Mouse (Mus musculus) layer of hippocampus, adult 2 months (tissue): ENCODE data around the gene Prrt1. TPM values are rescaled to one million over a fixed set of nuclear protein-coding genes. Genes with fewer than 3 reads are reported as not detected.

Source experiments
- DNase-seq, 2 experiments: peaks; one replicate each; pipeline ENCODE4 v3.0.0; 2022; ENCODE audit warnings: low spot score in 2 of 2
- H3K27ac ChIP-seq: fragments of 200-600 bp; 2 replicates; pipeline ENCODE4 v1.8.1; 2022
- H3K4me3 ChIP-seq: fragments of 200-600 bp; 2 replicates; pipeline ENCODE4 v1.8.1; 2022; ENCODE audit warnings: mild to moderate bottlenecking
- CTCF ChIP-seq: fragments of 200-600 bp; conservative IDR thresholded peaks from 2 replicates; pipeline ENCODE4 v1.8.1; 2022; ENCODE audit warnings: antibody characterized with exemption, mild to moderate bottlenecking, moderate library complexity
- total RNA-seq, 2 experiments: library from RNA; stranded (reverse); gene quantifications; 2 replicates each; pipeline ENCODE4 v1.2.3; 2021

The Prrt1 gene
- total RNA-seq, 2 experiments from 2014 or later = 276 to 305 TPM

DNA sequence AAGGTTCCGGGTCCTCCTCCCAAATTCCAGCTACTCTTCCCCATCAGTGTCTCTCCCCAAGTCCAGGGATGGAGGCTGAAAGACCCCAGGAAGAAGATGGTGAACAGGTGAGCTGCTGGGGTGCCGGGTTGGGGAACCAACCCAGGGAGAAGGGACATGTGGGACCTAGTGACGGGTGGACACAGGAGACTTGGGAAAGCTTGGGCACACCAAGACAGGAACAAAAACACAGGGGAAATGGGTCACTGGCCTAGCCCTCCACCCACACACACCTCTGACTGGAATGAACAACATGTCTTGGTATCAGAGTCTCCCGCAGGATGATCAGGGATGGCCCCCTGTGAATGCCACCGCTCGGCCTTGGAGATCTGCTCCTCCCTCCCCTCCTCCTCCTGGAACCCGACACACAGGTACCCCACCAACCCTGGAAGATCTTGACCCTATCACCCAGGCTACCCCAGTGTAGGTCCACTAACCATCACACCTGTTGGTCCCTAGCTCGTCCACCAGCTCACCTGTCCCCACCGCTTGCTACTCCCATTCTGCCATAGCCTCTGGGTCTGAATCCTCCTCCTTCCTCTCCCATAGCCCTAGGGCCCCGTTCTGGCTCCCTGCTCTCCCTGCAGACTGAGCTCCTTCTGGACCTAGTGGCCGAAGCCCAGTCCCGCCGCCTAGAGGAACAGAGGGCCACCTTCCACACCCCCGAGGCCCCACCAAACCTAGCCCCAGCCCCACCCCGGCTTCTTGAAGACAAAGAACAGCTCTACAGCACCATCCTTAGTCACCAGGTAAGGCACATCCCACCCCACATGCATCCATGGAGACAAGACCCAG lies 39.0 kb upstream of the Prrt1 start:
- no peak for TF ChIP-seq CTCF
- no peak for DNase-seq
- Histone ChIP-seq H3K27ac (peak overlapping the region; percentile 99), H3K4me3 (no peak overlapping the region; the same call in 1 of the 2 replicates)

DNA sequence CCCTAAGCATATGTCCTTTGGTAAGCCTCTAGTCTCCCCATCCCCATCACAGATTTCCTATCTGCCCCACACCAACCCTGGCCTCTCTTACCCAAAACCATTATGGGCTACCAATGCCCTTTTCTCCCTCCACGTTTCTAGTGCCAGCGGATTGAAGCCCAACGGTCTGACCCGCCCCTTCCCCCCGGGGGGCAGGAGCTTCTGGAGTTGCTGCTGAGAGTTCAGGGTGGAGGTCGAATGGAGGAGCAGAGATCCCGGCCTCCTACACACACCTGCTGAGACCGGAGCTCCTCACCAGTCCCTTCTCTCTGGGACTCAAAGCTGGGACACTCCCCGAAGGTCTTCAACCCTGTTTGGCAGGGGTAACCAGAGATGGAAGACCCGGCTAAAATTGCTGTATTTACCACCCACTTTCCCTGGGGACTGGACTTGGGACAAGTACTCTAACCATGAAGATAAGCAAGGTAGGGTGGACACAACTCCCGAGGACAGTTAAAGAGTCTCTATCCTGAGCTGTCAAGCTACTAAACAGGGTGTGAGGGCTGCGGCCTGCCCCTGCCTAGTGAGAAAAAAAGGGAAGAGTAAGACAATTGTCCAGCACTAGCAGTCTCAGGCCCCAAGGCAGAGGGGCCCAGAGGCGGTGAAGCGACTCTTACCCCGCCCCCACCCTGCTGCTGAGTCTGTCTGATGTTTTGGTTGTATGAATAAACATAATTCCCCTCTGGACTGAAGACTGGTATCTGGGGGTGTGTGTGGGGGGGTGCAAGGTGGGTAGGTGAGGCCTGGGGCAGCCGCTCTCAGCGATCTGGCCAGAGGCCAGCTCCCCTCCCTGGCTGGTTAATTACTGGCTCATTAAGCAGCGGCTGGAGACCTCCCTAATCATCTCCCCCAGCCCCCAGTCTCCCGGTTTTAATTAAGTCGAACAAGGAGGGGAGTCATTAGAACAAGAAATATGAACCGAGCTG lies 38.0 kb upstream of the Prrt1 start, which contains the start of gene Pbx2:
TSS of gene Pbx2 (plus strand) at position 238 of the 965 bp plus-strand sequence.
- H3K4me3 ChIP-seq = peak within 1 kb of the TSS; percentile 84
- DNase-seq = no peak
- TF ChIP-seq CTCF = no peak
- peak within 1 kb of the TSS; percentile 99 for H3K27ac ChIP-seq

DNA sequence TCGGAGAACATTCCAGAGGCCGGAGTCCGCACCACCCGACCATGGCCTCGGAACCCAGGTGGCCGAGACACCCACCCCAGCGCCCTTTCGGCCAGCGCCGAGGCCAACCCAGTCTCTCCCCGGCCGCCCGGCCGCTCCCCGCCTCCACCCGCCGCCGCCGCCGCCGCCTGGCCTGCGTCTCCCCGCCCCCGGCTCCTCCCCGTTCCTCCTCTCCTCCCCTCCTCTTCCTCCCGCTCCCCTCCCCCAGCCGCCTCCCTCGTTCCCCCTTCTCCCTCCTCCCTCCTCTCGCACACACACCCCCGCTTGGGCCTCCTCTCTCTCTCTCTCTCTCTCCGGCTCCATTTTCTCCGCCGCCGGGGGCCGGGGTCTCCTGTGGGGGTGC lies 37.3 kb upstream of the Prrt1 start:
- peak overlapping the region; percentile 99 for H3K27ac ChIP-seq
- H3K4me3 ChIP-seq = peak overlapping the region; percentile 84
- no peak for TF ChIP-seq CTCF
- DNase-seq = peak; percentile 84 to 89

DNA sequence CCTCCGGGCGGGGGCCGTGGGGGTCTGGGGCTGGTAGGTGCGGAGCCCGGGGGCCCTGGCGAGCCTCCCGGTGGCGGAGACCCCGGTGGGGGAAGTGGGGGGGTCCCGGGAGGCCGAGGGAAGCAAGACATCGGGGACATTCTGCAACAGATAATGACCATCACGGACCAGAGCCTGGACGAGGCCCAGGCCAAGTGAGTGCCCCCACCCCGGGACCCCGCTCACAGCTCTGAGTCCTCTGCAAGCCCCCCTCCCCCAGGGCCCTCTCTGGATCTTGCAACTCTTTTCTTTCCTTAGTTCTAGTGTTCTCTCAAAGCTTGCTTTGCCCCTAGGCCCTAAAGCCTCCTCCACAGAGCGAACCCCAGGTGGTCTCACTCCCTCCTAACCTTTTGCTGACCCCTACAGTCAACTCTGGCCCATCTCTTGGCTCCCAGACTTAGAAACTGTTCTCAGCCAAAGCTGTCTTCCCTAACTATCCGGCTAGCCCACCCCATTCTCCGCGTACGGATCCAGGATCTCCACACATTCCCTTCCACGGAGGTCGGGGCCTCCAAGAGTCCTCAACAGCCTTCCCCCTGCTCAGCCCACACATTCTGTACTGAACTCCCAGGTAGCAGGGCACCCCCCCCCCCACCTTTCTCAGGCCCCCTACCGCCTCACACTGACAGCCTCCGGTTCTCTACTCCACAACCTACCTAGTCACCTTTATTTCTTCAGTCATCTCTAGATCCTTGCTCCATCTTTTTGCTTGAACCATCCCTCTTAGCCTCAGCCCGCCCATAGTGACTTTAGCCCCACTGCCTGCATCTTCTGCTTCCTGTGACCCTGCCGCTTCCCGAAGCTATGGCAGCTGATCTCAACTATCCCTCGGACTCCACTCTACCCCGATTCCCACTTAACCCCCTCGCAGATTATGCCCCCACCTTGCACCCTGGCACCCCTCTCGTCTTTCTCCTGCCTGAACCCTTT lies 36.5 kb upstream of the Prrt1 start:
- peak overlapping the region; percentile 99 for H3K27ac ChIP-seq
- peak overlapping the region; percentile 84 for H3K4me3 ChIP-seq
- DNase-seq = no peak
- no peak for TF ChIP-seq CTCF

DNA sequence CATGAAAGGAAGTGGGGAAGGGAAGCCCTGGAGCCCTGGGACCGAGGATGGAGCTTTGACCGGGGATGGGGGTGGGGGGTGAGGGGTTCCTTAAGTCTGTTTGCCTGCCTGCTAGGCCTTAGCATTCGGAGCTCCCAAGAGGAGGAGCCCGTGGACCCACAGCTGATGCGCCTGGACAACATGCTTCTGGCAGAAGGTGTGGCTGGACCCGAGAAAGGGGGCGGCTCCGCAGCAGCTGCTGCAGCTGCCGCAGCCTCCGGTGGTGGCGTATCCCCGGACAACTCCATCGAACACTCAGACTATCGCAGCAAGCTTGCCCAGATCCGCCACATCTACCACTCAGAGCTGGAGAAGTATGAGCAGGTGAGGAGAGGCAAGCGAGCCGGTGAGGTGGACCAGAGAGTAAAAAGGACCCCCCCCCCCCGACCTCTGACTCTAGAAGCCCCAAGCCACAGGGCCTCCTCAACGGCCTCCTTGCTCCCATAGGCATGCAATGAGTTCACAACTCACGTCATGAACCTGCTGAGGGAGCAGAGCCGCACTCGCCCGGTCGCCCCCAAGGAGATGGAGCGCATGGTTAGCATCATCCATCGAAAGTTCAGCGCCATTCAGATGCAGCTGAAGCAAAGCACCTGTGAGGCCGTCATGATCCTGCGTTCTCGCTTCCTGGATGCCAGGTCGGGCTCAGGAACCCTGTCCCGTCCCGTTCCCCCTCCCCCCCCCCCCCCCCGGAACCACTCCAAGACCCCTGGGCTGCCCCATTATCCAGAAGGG lies 35.4 kb upstream of the Prrt1 start:
- H3K4me3 ChIP-seq = peak overlapping the region; percentile 84
- H3K27ac ChIP-seq = peak overlapping the region; percentile 99; the same call in 1 of the 2 replicates
- no peak for DNase-seq
- TF ChIP-seq CTCF = no peak

DNA sequence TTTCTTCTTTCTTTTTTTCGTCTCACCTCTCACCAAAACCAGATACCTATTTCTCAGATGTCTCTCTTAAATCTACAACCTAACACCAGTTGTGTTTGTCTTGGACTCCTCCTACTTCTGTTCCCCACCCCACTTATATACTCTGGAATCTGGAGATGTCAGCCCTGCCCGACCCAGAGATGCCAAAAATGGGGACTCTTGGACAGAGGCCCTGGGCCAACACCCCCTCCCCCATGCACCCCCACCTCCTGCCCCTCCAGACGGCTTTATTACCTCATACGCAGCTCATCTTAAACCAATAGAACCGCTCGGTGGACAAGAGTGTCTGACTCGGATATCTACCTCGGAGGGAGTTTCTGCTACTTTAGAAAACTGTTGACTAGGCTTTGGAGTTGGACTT lies 33.2 kb upstream of the Prrt1 start:
- H3K27ac ChIP-seq = no peak overlapping the region

DNA sequence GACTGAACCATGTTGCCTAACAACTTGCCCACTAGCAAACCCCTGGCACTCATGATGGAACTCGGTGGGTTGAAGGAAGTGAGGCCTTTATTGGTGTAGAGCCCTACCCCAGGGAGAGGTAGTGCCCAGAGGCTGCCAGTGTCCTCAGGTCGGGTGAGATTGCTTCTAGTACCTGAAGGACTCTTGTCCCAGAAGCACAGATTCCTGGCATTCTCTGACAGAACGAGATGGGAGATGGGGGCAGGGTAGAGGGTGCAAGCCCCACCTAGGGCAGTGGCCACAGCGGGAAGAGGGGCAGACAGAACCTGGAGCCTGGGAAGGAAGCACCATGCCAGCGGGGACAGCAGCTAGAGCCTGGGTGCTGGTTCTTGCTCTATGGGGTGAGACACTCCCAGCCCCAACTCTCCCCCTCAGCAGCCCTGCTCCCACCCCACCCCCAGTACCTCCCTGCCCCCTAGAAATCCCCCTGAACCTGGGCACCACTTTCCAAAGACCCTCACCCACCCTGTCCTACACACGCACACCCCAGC lies 31.7 kb upstream of the Prrt1 start, which contains the start of gene Ager:
TSS of gene Ager (plus strand) at position 297 of the 530 bp plus-strand sequence.
- Histone ChIP-seq H3K4me3 (no peak within 1 kb of the TSS), H3K27ac (no peak within 1 kb of the TSS)
- TF ChIP-seq CTCF = no peak
- no peak for DNase-seq

More for the DNA sequence above, 33.2 kb upstream of the Prrt1 start:
- no peak overlapping the region for H3K4me3 ChIP-seq
- no peak for DNase-seq
- no peak for TF ChIP-seq CTCF

DNA sequence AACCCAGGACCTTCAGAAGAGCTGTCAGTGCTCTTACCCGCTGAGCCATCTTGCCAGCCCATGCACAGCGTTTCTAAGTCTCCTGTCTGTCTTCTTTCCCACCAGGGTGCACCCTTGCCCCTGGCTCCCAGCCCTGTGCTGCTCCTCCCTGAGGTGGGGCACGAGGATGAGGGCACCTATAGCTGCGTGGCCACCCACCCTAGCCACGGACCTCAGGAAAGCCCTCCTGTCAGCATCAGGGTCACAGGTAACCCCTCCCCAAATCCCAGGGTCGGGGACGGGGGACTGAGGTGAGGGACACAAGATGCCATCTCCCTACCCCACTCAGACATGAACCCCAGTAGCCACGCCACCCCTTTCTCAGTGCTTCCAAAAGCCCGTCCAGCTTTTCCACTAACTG lies 29.4 kb upstream of the Prrt1 start:
- no peak overlapping the region for H3K4me3 ChIP-seq
- H3K27ac ChIP-seq = no peak overlapping the region
- no peak for TF ChIP-seq CTCF
- DNase-seq = no peak

DNA sequence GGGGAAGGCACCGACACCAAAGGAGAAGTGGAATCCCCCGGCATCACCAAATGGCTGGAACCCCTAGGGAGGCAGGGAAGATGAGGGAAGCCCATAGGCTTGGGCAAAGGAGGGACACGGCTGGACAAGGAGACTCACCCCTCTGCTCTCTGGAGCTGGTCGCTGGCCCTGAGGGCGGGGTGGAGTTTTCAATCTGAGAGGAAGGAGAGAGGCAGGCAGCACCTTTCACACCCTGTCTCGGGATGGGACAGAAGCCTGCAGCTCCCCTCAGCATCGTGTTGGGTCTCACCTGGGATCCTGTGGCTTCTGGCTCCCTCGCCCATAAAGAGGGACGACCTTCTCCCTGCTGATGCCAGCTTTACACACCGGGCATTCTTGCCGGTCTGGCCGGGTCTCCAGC lies 27.5 kb upstream of the Prrt1 start:
- no peak for DNase-seq
- TF ChIP-seq CTCF = no peak
- no peak overlapping the region for H3K4me3 ChIP-seq
- no peak overlapping the region for H3K27ac ChIP-seq

DNA sequence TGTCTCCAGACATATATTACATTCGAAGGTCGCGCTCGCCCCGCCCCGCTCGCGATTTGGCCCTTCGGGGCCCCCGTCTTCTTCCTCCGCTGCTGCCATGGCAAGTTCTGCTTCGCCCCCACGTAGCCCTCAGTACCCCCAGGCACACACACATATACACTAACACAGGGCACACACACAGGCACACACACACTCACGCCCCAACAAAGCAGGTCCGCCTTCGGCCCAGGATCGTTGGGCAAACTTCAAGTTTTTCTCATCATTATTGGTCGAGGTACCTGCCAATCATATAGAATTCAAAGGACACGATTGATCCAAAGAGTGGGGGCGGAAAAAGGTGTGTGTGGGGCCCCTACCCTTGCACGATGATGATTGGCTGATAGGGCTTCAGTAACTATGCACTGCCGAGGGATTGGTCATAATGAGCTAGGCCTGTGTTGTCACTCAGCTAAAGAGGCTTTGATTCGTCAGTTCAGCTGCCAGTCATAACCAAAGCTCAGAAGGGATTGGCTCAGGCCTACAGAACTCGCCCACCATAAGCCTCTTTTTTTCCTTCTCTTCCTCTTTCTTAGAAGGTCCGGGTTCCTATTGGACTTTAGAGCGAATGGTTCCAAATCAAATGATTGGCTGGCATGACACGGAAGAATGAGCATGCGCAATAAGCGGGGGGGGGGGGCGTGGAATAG lies 25.8 kb upstream of the Prrt1 start, which contains the start of gene Rnf5:
TSS of gene Rnf5 (minus strand) at position 316 of the 686 bp plus-strand sequence.
- peak; percentile 96 to 100 for DNase-seq
- H3K4me3 ChIP-seq = peak within 1 kb of the TSS; percentile 91
- no peak for TF ChIP-seq CTCF
- peak within 1 kb of the TSS; percentile 99 for H3K27ac ChIP-seq
